Mouse (Mus musculus) gastrocnemius, adult 2 months (tissue): ENCODE results near the gene Trim40. TPM values are rescaled to one million over a fixed set of nuclear protein-coding genes. Genes with fewer than 3 reads are reported as not detected.

Experiments used
- DNase-seq: peaks from one replicate; pipeline ENCODE4 v3.0.0; 2022
- H3K27ac ChIP-seq: fragments of 200-600 bp; 2 replicates; pipeline ENCODE4 v1.8.1; 2022; ENCODE audit warnings: mild to moderate bottlenecking
- H3K4me3 ChIP-seq: fragments of 200-600 bp; 2 replicates; pipeline ENCODE4 v1.8.1; 2022; ENCODE audit warnings: mild to moderate bottlenecking, moderate library complexity
- CTCF ChIP-seq: fragments of 200-600 bp; IDR thresholded peaks from 2 replicates; pipeline ENCODE4 v1.8.1; 2022; ENCODE audit warnings: antibody characterized with exemption, mild to moderate bottlenecking, moderate library complexity
- intact Hi-C: fragments of 180-260 bp; cut with DNase I; formaldehyde crosslinking; loops from one replicate; pipeline ENCODE4 v1.15.1; 2025
- total RNA-seq, 2 experiments: library from RNA; stranded (reverse); gene quantifications; 2 replicates each; pipeline ENCODE4 v1.2.3; 2021

The Trim40 gene
- total RNA-seq, 2 experiments from 2014 or later: not detected

- no peak for DNase-seq
- TF ChIP-seq CTCF: no peak
- H3K4me3 ChIP-seq: no peak overlapping the region
- intact Hi-C loops: no loop called here
- H3K27ac ChIP-seq: no peak overlapping the region
These were observed 15.3 kb downstream of the Trim40 start for GRCm38 (mm10) chr17:36874636-36875035.

- Histone ChIP-seq H3K27ac (no peak overlapping the region), H3K4me3 (no peak overlapping the region)
- TF ChIP-seq CTCF: no peak
- DNase-seq: no peak
- intact Hi-C loops: no loop called here
These were observed 19.7 kb downstream of the Trim40 start for GRCm38 (mm10) chr17:36869955-36870810.

GRCm38 (mm10) chr17:36869284-36869954, 20.5 kb downstream of the Trim40 start, which contains the start of gene Trim10:
TSS of gene Trim10 (plus strand) at chr17:36869574.
- Histone ChIP-seq H3K27ac (no peak within 1 kb of the TSS), H3K4me3 (no peak within 1 kb of the TSS)
- no peak for DNase-seq
- intact Hi-C loops: no loop called here
- no peak for TF ChIP-seq CTCF

DNA sequence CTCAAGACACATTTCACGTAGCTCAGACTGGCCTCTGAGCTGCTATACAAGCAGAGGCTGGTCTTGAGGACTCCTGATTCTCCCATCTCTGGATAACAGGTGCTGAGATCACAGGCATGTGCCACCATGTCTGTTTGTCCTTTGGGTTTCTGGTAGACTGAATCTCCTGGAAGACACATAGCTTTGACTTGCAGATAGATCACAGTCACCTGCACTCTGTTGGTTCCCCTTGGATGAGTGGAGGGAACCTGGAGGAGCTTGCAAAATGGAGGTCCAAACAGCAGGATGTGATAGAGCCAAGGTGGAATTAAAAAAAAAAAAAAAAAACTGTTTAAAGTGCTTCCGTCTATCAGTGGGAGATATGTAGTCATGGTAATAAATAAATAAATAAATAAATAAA, 21.1 kb downstream of the Trim40 start:
- Histone ChIP-seq H3K4me3 (no peak overlapping the region), H3K27ac (no peak overlapping the region)
- TF ChIP-seq CTCF: no peak
- intact Hi-C loops: no loop called here
- DNase-seq: no peak

- TF ChIP-seq CTCF: no peak
- no peak within 1 kb of the TSS; the same call in 1 of the 2 replicates for H3K4me3 ChIP-seq
- no peak within 1 kb of the TSS for H3K27ac ChIP-seq
These were observed 23.0 kb downstream of the Trim40 start, which contains the start of gene Trim15 for GRCm38 (mm10) chr17:36866719-36867527. TSS of gene Trim15 (minus strand) at chr17:36867210.

DNA sequence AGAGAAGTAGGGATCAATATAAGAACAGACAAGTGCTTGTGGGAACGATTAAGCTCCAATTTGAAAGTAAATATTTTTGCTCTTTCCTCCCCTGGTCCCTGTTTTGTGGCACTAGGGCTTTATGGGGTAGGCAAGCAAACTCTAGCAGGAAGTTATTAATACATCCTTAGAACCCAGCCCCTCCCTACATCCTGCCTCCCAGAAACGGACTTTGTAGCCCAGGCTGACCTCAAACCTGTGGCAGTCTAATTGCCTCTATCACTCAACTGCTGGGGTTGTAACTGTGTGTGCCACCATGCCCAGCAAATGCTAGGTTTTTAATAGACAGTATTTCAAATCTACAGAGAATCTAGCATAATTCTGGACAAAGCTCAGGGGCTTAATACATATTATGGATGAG, 28.2 kb downstream of the Trim40 start:
- intact Hi-C loops: no loop called here
- no peak for TF ChIP-seq CTCF
- H3K4me3 ChIP-seq: no peak overlapping the region
- no peak overlapping the region for H3K27ac ChIP-seq
- no peak for DNase-seq

More at GRCm38 (mm10) chr17:36866719-36867527, 23.0 kb downstream of the Trim40 start, which contains the start of gene Trim15:
- no peak for DNase-seq
- intact Hi-C loops: no loop called here

- no peak for TF ChIP-seq CTCF
- no peak overlapping the region for H3K27ac ChIP-seq
- H3K4me3 ChIP-seq: no peak overlapping the region
- no peak for DNase-seq
- intact Hi-C loops: no loop called here
These were observed 31.7 kb downstream of the Trim40 start for GRCm38 (mm10) chr17:36858181-36858580.

DNA sequence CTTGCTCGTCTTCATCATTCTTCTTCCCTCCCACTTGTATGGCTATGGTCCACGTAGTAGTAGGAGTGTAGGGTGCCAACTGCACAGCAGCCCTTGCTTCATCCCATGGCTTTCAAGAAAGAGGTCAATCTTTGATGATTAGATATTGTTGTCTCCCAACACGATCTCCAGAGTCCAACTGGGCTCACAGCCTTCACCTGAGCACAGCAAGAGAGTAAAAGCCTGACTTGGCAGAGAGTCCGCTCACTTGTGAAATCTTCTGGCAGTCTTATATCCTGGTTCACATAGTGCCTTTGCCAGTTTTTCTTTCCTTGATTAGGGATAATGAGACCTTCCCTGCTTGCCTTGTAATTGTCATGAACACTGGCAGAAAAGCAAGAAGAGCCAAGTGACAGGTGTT, 33.7 kb downstream of the Trim40 start:
- DNase-seq: no peak
- TF ChIP-seq CTCF: no peak
- H3K4me3 ChIP-seq: no peak overlapping the region
- no peak overlapping the region for H3K27ac ChIP-seq
- intact Hi-C loops: no loop called here

GRCm38 (mm10) chr17:36855484-36855883, 34.4 kb downstream of the Trim40 start:
- no peak overlapping the region for H3K27ac ChIP-seq
- no peak for TF ChIP-seq CTCF
- intact Hi-C loops: no loop called here
- H3K4me3 ChIP-seq: no peak overlapping the region
- DNase-seq: no peak

DNA sequence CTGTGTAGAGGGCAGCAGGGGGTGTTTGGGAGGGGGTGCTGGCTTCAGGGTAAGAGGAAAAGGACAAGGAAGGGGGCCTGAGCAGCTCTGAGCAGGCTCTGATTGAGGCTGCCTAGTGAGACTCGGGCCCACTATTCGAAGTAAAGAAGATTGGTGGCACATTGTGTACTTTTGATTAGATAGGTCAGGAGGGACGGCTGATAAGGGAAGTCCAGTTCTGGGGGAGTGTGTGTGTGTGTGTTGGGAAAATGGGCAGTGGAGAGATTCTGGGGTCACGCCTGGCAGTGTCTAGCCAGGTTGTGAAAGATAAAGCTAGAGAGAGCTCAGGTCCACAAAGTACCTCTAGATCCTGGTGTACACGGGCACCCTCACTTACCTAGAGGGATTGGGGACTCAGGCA, 38.3 kb downstream of the Trim40 start:
- DNase-seq: no peak
- no peak overlapping the region for H3K27ac ChIP-seq
- no peak for TF ChIP-seq CTCF
- no peak overlapping the region for H3K4me3 ChIP-seq
- intact Hi-C loops: no loop called here

DNA sequence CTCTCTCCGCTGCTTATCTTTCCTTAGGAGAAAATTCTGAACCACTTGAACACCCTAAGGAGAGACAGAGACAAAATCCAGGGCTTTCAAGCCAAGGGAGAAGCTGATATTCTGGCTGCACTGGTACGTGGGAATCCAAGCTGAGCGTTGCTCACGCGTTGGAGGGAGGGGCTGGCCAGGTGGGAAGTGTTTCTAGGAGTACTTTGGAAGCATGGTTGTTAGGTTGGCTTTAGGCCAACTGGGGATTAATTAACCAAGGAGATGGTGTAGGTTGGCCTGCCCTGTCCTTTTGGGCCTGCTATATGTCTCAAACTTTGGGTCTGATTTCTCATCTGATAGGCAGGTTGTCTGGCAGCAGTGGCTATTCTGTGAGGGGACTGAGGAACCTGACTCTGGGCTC, 38.7 kb downstream of the Trim40 start:
- intact Hi-C loops: no loop called here
- no peak for TF ChIP-seq CTCF
- Histone ChIP-seq H3K4me3 (no peak overlapping the region), H3K27ac (no peak overlapping the region)
- no peak for DNase-seq

DNA sequence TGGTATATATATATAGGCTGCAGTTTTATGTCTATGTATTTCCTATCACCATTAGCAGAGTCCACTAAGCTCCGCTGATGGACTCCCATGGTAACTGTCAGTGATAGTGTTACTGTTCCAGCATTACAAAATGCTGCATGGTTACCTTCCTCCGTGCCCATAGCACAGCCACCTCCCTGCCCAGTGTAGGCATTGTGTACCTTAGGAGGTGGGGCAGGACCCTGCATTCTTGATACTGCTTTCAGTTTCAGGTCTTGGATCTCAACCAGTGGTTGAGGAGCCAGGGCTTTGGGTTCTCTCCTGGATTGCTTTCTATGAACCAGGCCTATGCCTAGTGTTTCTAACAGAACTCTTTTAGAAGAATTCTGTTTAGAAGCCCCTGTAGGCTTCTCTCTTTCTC, 39.9 kb downstream of the Trim40 start:
- no peak overlapping the region for H3K4me3 ChIP-seq
- no peak overlapping the region for H3K27ac ChIP-seq
- TF ChIP-seq CTCF: no peak
- DNase-seq: no peak
- intact Hi-C loops: no loop called here
